Mouse (Mus musculus) hindbrain, embryonic 10.5 days (tissue): ENCODE measurements around the gene D17Wsu92e. TPM values are rescaled to one million over a fixed set of nuclear protein-coding genes. Genes with fewer than 3 reads are reported as not detected.

ENCODE experiments used
- DNase-seq: peaks from one replicate; pipeline ENCODE4 v3.0.0-alpha.2; 2017; ENCODE audit warnings: low spot score
- H3K27ac ChIP-seq: fragments of 300-500 bp; sonication (generic); 2 replicates; pipeline ENCODE4 v1.5.1; 2016; ENCODE audit warnings: mild to moderate bottlenecking, moderate library complexity
- H3K27me3 ChIP-seq: fragments of 300-500 bp; sonication (generic); 2 replicates; pipeline ENCODE4 v1.6.1; 2016; ENCODE audit warnings: mild to moderate bottlenecking; ENCODE audit not compliant: poor library complexity, insufficient read depth, severe bottlenecking
- H3K36me3 ChIP-seq: fragments of 300-500 bp; sonication (generic); 2 replicates; pipeline ENCODE4 v1.6.1; 2016; ENCODE audit warnings: mild to moderate bottlenecking, moderate library complexity
- H3K4me1 ChIP-seq: fragments of 300-500 bp; sonication (generic); replicated peaks from 2 replicates; pipeline ENCODE4 v1.6.1; 2016; ENCODE audit warnings: mild to moderate bottlenecking
- H3K4me3 ChIP-seq: fragments of 300-500 bp; sonication (generic); 2 replicates; pipeline ENCODE4 v1.5.1; 2016; ENCODE audit warnings: mild to moderate bottlenecking, moderate library complexity
- H3K9me3 ChIP-seq: fragments of 300-500 bp; sonication (generic); 2 replicates; pipeline ENCODE4 v1.6.1; 2016; ENCODE audit warnings: mild to moderate bottlenecking, moderate library complexity
- WGBS: fragments of 180-500 bp; shearing (Covaris S2); methylation state at CpG from one replicate; pipeline ENCODE4 v1.1.7; 2016; 5-methylcytosine and 5-hydroxymethylcytosine counted together
- polyA plus RNA-seq: library from polyadenylated mRNA; unstranded; fragments of >200 nt; fragmentation: Nextera tagmentation; extraction: Ambion mirVana; gene quantifications from 2 replicates; pipeline ENCODE4 v1.2.1, GENCODE M21; 2016

Gene D17Wsu92e
- polyA plus RNA-seq, 1 experiment from 2014 or later, result 10.7 TPM

DNA sequence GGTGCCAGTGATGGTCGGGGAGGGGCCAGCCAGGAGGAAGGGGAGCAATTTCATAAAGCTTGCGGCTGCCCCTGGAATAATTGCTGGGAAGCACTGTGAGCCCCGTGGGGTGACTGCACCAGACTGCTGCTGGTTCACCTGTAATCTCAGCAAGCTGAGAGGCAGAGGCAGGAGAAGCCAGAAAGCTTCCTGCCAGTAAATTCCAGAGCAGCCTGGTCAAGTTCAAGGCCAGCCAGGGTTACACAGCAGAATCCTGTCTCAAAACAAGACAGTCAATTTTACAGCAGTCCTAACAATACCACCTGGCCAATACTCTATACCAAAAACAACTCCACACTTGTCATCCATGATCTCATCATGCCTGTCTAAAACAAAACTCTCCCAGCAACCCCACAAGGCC lies 8.5 kb downstream of the D17Wsu92e start:
- WGBS, result 85% methylated on average over 3 of the region's 3 CpGs
- peaks cover 3% of the 10 kb centered on the region; the same call in 1 of the 2 replicates for H3K36me3 ChIP-seq
- H3K9me3 ChIP-seq, result no peaks in the 10 kb centered on the region
- no peaks in the 10 kb centered on the region for H3K27me3 ChIP-seq
- H3K4me1 ChIP-seq, result 0 out of 2 replicates have a peak, but pooled peaks cover 3% of the 10 kb centered on the region
- H3K4me3 ChIP-seq, result no peak overlapping the region
- no peak overlapping the region for H3K27ac ChIP-seq
- DNase-seq, result no peak

DNA sequence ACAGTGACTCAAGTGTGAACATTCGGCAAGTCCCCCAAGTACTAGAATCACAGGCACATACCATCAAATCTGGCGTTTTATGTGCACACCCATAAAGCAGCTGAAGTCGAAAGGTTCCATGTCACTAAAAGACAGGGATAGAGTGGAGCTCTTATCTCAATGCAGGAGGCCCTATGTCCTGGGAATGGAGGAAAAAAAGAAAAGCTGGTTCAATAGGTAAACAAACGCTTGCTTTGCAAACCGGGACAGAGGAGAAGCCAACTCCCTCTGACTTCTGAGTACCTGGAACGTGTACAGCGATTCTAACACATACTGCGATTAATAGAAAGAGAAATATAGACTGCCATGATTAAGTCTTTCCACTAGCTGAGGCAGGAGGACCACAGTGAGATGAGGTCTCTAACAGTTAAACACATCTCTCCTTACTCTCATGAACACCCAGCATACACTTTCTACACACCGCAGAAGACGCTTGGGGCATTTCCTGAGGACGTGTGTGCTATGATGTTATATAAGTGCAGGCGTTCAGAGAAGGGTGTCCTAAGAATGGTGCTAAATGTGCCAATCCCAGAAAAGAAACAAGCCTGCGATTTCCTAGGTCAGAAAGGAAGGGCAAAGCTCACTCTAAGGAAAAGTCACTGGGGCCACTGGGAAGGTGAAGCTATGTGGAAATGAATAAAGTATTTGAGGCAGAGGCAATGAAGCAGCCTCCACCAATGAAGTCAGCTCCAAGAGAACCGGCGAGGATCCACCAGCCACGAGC lies 9.7 kb downstream of the D17Wsu92e start:
- Histone ChIP-seq H3K27me3 (no peaks in the 10 kb centered on the region), H3K9me3 (no peaks in the 10 kb centered on the region), H3K4me3 (no peak overlapping the region), H3K36me3 (peaks cover 3% of the 10 kb centered on the region; the same call in 1 of the 2 replicates), H3K27ac (no peak overlapping the region), H3K4me1 (0 out of 2 replicates have a peak, but pooled peaks cover 3% of the 10 kb centered on the region)
- DNase-seq, result no peak
- 90% methylated on average over 16 of the region's 16 CpGs for WGBS

DNA sequence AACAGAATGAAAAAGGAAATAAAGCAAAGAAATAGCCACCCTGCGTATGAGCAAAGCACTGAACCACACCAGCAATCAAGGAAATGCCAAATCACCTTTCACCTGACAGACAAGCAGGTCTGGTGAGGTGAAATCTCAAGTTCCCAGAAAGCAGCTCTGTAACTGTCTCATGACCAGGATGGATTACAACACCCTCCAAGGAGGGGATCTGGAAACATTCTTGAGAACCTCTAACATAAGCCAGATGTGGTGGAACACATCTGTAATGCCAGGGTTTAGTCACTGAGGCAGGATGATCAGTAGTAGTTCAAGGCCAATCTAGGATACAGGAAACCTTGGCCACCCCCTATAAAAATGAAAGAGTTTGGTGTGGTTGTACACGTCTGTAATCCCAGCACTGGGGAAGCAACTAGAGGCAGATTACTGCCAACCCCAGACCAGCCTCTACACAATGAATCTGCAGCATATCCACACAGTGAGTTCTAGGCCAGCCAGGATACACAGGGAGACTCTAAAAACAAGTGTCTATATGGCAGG lies 12.8 kb downstream of the D17Wsu92e start:
- Histone ChIP-seq H3K27me3 (no peaks in the 10 kb centered on the region), H3K4me1 (0 out of 2 replicates have a peak, but pooled peaks cover 16% of the 10 kb centered on the region), H3K36me3 (peaks cover 3% of the 10 kb centered on the region; the same call in 1 of the 2 replicates), H3K9me3 (no peaks in the 10 kb centered on the region), H3K27ac (no peak overlapping the region), H3K4me3 (no peak overlapping the region)
- WGBS, result 87% methylated on average over 2 of the region's 2 CpGs
- DNase-seq, result no peak

DNA sequence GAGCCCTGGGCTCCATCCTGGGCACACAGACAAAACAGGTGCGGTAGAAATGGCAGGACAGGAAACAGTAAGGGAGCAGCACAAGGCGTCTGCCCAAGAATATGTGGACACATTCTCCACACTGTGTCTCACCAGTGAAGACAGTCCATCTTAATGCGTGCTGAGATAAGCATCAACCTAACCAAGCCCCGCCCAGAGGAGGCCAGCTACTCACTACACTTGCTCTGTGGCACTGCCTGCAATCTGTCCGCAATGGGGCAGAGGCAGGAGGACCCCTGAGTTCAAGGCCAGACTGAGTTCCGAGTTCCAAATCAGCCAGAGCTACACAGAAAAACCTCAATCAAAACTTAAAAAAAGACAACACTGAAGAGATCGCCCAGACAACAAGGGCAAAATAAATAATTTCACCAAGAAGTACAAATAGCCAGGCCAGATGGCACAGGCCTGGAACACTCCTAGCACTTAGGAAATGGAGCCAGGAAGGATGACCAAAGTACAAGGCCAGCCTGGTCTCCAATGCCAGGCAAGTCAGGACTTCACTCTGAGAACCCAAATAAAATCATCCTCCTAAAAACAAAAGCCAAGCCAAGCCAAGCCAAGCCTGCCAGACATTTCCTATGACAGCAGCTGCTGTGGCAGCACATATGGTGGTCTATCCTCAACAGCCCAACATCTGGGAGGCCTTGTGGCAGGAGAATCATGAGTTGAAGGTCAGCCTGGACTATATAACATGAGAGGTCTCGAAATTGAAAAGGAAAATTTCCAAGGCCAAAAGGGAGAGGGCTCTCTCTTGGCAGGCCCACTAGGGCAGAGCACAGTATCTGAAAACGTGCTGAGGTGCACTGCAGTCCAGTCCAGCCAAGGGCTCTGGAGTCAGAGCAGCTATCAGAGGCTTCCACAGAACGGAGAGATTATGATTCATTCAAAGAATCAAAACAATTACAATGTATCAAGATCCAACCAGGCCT lies 15.4 kb downstream of the D17Wsu92e start:
- no peak for DNase-seq
- H3K9me3 ChIP-seq, result no peaks in the 10 kb centered on the region
- no peaks in the 10 kb centered on the region; the same call in 1 of the 2 replicates for H3K36me3 ChIP-seq
- H3K27ac ChIP-seq, result no peak overlapping the region
- peaks cover 24% of the 10 kb centered on the region for H3K4me1 ChIP-seq
- H3K4me3 ChIP-seq, result no peak overlapping the region
- H3K27me3 ChIP-seq, result no peaks in the 10 kb centered on the region
- 87% methylated on average over 10 of the region's 10 CpGs for whole genome bisulfite sequencing

DNA sequence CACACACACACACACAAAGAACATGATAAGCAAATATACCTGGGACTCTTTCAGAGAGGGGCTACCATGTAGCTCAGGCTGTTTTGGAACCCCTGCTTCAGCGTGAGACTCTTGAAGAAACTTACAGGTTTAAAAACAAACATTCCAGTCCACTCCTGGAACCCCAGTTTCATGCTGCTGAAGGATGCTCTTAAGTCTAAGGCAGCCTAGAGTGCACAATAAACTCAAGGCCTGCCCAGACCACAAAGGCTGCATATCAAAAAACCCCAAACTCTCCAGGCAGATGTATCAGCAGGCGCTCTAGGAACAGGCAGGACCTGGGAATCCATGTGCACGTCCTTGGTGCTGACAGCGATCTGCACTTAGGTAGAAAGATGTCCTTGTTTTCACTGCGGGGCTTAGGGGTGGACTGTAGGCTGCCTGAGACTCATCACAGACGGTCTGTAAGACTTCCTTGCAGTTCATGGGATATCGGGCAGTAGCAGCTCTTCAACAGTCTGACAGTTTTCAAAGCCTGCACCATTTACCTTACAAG lies 16.2 kb downstream of the D17Wsu92e start:
- no peak overlapping the region for H3K27ac ChIP-seq
- 87% methylated on average over 7 of the region's 7 CpGs for WGBS
- peaks cover 30% of the 10 kb centered on the region for H3K4me1 ChIP-seq
- no peak for DNase-seq
- no peaks in the 10 kb centered on the region for H3K36me3 ChIP-seq
- no peaks in the 10 kb centered on the region for H3K9me3 ChIP-seq
- H3K27me3 ChIP-seq, result no peaks in the 10 kb centered on the region
- no peak overlapping the region for H3K4me3 ChIP-seq

DNA sequence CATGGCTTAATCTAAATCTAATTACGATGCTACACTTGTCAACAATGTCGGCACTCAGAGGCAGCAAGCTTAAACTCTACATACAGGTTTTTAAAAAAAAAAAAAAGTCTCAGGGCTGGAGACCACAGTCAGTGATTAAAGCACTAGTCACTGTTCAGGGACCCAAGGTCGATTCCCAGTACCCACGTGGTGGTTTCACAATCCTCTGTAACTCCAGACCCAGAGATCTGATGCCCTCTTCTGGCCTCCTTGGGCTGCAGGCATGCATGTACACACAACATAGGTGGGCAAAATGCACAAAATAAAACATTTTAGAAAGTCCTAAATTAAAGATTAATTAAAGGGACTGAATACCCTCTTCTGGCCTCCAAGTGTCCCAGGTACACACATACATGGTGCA lies 16.7 kb downstream of the D17Wsu92e start:
- DNase-seq, result no peak
- Histone ChIP-seq H3K36me3 (no peaks in the 10 kb centered on the region), H3K4me1 (peaks cover 34% of the 10 kb centered on the region), H3K27me3 (no peaks in the 10 kb centered on the region), H3K9me3 (no peaks in the 10 kb centered on the region), H3K4me3 (no peak overlapping the region), H3K27ac (no peak overlapping the region)
- 76% methylated on average over 4 of the region's 4 CpGs for WGBS

DNA sequence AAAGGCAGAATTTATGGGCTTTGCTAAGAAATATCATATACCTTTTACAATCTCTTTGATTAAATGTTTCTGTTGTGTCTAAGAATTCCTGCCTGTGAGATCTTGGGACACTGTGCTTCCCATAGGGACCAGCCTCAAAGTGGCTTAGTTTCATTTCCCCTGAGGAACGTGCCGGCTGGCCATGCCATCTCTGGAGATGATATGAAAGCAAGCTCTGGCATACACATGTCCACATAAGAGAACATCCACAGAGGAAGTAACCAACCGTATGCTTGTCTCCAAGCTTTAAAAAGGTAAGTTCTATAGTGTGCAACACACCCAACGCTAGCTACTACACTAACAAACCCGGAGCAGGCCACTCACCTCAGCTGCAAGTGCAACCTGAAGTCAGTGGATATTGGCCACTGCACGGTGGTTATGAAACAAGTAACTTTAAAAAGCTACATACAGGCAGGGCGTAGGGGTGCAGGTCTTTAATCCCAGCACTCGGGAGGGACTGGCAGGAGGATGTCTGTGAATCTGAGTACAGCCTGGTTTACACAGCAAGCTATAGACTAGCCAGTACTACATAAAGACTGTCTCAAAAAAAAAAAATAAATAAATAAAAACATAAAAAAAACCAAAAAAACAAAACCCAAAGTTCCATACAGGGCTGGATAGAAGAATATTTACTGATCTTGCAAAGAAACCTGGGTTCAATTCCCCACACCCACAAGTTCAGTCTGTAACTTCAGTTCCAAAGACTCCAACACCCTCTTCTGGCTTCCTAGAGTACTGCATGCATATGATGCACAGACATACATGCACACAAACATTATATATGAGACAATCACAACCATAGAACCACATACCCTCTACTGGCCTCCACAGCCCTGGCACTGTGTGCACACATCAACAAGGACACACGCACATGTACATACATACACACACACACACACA lies 19.5 kb downstream of the D17Wsu92e start:
- Histone ChIP-seq H3K4me3 (no peak overlapping the region), H3K36me3 (no peaks in the 10 kb centered on the region), H3K27ac (peak overlapping the region; percentile 86; the same call in 1 of the 2 replicates), H3K9me3 (no peaks in the 10 kb centered on the region), H3K4me1 (peaks cover 52% of the 10 kb centered on the region), H3K27me3 (no peaks in the 10 kb centered on the region)
- WGBS, result 88% methylated on average over 9 of the region's 9 CpGs
- no peak for DNase-seq

DNA sequence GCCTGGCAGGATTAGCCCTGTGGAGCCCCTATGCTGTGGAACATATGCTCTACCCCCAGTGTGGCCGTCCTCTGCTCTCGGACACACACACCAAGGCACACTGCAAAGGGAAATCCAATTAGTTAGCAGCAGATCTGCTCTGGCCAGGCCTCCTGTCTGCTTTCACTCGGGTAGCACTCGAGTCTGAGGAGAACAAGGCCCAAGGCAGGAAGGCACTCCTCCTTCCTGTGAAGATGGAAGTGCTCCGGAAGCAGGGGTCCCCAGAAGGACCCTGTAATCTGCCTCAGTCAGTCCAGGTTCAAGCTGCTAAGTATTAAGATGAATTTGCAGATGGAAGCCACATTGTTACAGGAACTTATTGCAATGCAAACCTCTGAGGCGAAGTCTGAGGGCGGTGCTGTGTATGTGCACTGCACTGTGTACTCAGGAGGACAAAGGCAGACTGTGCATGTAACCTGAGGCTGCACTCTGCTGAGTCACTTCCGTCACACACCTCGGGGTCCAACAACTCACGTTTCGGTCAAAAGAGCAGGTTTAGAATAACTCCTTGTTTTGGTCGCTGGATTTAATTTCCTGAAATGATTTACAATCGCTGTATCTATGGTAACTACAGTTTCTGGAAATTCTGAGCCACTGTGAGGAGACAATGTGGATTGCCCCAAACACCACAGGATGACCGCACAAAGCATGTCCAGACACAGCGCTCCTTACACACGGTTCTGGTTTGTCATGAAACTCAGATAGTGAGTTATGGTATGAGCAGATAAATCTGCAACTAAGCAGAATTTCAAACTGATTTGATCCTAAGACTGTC lies 20.5 kb downstream of the D17Wsu92e start:
- no peaks in the 10 kb centered on the region for H3K27me3 ChIP-seq
- H3K27ac ChIP-seq, result peak overlapping the region; percentile 86
- H3K4me3 ChIP-seq, result peak overlapping the region; percentile 21; the same call in 1 of the 2 replicates
- 65% methylated on average over 16 of the region's 16 CpGs for WGBS
- no peaks in the 10 kb centered on the region for H3K36me3 ChIP-seq
- no peaks in the 10 kb centered on the region for H3K9me3 ChIP-seq
- DNase-seq, result peak; percentile 52
- peaks cover 48% of the 10 kb centered on the region for H3K4me1 ChIP-seq

DNA sequence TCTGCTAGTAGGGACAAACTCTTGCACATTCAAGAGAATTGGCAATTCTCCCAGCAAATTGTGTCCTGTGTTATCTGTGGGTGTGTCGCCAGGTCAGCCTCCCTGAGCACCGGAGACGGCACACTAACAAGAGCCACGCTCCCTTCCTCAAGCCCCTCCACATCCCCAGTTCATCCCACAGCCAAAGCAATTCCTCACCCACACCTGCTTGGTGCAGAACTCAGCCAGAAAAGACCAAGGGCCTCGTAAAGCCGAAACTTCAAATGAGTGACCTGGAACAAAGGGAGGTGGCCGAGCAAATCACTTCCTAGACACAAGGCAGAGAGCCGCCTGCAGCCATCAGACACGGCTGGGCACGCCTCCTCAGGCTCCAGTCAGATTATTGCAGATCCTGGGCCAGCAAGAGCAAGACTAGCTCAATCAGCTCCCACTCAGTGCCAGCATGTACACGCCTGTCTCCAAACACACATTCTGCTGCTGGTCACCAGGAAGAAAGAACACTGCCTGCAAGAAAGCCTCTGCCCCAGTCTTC lies 23.0 kb downstream of the D17Wsu92e start:
- H3K36me3 ChIP-seq, result peaks cover 13% of the 10 kb centered on the region
- H3K4me3 ChIP-seq, result peak overlapping the region; percentile 26
- H3K27me3 ChIP-seq, result no peaks in the 10 kb centered on the region
- H3K9me3 ChIP-seq, result no peaks in the 10 kb centered on the region
- DNase-seq, result peak; percentile 29
- peaks cover 42% of the 10 kb centered on the region for H3K4me1 ChIP-seq
- H3K27ac ChIP-seq, result peak overlapping the region; percentile 88
- WGBS, result 51% methylated on average over 11 of the region's 11 CpGs

DNA sequence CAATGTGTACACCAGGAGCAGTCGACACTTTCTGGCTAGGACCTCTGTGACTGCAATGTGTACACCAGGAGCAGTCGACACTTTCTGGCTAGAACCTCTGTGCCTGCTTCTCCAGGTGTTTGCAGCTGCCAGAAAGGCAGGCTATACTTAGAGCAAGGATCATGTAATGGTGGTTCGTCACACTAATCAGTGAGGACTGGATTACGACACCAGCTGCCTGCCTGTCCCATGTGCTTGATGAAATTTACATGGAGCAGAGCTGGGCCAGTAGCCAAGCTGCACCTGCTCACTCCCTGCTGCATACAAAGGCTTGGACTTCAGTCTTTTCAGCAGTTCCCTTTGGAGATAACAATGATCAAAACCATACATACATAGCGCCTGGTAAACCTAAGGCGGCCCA lies 23.7 kb downstream of the D17Wsu92e start:
- peak; percentile 34 for DNase-seq
- Histone ChIP-seq H3K4me1 (peaks cover 42% of the 10 kb centered on the region), H3K36me3 (peaks cover 13% of the 10 kb centered on the region), H3K27me3 (no peaks in the 10 kb centered on the region), H3K9me3 (no peaks in the 10 kb centered on the region), H3K27ac (peak overlapping the region; percentile 88), H3K4me3 (0 out of 2 replicates have a peak overlapping the region, but pooled peaks have one; percentile 26)
- 78% methylated on average over 6 of the region's 6 CpGs for WGBS

DNA sequence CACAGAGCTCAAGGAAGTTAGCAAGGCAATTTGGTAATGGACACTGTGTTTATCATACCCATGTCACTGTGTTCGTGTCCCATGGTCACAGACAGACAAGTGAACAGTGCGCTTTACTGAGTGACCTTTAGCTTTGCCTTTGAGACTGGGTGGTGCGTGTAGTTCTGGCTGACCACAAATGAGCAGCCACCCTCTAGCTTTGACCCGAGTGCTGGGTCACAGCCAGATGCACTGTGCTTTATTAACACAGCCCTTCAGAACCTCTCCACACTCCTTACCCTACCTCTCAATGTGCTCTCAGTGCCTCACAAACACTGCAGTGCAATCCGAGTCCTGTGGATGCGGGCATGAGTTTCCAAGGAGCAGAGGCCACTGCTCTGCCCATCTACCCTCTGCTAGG lies 27.3 kb downstream of the D17Wsu92e start:
- Histone ChIP-seq H3K27me3 (no peaks in the 10 kb centered on the region), H3K4me1 (peaks cover 23% of the 10 kb centered on the region)
- WGBS, result 95% methylated on average over 6 of the region's 6 CpGs

More for the DNA sequence above, 27.3 kb downstream of the D17Wsu92e start:
- no peaks in the 10 kb centered on the region for H3K9me3 ChIP-seq
- no peak for DNase-seq
- peaks cover 35% of the 10 kb centered on the region for H3K36me3 ChIP-seq
- H3K27ac ChIP-seq, result no peak overlapping the region
- H3K4me3 ChIP-seq, result no peak overlapping the region
